Mouse (Mus musculus) layer of hippocampus, adult 9-10 months (tissue): ENCODE results near the gene Magi2.

Experiments
- DNase-seq: peaks from one replicate; pipeline ENCODE4 v3.0.0; 2022; ENCODE audit warnings: low spot score

Gene Magi2

DNA sequence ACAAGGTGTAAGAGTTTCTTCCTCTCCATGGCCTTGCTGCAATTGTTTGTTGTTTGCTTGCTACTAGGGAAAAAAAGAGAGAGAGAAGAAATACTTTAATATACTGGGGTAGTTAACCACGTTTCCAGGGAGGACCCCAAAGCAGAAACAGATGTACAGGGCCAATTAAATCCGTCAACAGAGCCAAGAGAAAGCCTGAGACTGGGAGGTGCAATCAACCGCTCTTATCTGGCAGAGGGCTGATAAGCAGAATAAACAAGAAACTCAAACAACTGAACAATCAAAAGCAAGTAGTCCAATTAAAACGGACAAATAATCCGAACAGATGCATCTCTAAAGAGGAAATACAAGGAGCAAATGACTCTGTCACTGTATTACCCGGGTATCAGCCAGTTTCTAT, 1282.8 kb downstream of the Magi2 start:
- no peak for DNase-seq

DNA sequence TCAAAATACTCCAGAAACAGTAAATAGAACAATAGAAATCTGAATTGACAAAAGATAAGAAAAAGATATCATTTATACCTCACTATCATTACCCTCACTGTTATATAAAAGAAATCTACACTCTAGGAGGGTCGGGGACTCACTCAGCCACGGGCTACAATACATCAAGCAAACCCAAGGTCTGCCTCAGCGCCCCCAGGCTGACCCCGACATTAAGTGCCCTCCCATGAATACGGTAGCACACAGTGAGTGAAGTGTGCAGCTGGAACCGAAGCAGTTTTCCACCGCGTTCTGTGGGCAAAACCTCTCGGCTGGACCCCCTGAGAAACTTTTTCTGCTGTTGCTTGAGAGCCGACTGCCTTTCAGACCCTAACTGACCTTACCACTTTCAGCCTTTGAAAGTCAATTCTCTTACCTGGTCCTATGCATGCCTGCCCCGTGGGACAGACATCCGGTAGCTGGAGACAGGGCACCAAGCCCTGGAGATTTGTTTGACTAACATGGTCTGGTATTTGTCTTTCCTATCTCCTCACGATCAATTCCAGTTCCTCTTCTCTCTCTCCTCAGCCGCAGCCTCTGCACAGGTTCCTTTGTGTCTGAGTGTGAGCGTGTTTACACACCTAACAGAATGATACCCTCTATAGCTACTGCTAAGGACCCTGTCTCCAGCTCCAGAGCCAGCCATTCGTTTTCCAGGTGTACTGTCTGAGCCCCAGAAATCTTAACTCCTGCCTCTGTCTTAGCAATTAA, 1285.7 kb downstream of the Magi2 start:
- DNase-seq = no peak

DNA sequence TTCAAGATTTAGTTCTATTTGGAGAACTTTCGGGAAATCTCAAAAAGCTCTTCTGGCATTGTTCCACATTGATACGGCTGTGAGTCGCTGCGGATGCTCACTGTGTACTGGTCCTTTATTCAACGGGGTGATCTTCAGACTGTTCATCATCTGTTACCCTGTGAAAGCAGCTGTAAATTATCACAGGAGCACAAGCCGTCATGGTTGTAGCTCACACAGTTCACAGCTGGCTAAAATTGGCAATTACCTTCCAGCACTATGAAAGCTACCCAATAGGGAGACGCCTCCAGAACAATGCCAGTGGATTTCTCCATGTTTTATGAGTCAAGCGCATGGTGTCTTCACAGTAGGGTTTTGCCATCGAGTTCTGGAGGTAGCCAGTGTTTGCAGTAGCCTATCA, 1294.8 kb downstream of the Magi2 start:
- no peak for DNase-seq

DNA sequence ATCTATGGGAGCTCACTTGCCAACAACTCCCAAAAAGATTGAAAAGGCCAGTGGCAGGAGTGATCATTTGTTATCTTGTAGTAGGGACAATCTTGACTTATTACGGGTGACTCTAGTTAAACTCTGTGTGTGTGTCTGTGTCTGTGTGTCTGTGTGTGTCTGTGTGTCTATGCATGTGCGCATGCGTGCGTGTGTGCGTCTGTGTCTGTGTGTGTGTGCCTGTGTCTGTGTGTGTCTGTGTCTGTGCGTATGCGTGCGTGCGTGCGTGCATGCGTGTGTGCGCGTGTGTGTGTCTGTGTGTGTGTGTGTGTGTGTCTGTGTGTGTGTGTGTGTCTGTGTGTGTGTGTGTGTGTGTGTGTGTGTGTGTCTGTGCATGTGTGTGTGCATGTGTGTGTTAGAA, 1295.2 kb downstream of the Magi2 start:
- DNase-seq = no peak

DNA sequence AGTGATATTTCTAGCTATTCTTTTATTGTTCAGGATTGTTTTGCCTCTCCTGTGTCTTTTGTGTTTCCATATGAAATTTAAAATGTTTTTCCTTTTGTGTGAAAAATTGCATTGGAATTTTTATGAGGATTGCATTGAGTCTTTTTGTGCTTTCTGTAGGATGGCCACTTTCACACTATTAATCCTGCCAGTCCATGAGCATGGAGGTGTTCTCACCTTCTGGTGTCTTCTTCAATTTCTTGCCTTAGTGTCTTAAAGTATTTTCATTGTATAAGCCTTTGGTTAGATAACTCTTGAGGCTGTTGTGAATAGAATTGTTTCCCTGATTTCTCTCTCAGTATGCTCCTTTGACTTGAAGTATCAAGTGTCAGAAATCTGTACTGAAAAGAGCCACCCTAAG, 1296.9 kb downstream of the Magi2 start:
- no peak for DNase-seq

DNA sequence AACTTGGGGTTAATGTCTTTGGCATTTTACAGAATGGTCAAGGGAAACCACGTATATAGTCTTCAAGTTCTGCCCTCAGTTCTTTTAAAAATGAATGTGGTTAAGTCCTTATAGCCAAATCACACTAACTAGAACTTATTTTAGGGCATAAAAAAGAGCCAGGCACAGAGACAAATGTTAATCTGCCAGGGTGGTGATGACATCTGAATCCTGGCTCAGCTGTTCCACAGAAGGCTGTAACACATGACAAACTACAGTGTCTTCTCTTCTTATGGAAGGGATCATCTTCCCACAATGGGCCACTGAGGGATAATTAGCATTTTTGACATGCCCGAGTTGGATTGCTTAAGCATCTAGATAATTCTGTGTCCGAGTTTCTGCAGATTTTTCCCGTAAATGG, 1299.8 kb downstream of the Magi2 start:
- DNase-seq = peak; percentile 24

DNA sequence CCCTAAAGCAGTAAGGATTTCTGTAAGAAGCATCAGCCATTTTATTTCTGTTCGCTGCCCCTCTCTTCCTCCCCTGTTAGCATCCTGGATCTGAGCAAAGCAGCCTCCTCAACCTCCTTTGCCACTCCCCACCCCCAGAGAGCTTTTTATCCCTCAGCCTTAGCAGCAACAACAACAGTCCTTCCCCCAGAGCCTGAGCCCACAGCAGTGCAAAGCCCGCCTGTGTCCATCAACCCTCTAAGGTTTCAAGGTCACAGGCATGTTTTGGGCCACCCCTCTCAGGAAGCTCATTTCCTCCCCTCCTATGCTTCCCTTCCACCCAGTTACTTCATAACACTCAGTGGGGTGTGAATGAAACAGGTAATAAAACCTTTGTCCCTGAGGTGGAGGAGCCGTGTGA, 1309.7 kb downstream of the Magi2 start:
- no peak for DNase-seq

DNA sequence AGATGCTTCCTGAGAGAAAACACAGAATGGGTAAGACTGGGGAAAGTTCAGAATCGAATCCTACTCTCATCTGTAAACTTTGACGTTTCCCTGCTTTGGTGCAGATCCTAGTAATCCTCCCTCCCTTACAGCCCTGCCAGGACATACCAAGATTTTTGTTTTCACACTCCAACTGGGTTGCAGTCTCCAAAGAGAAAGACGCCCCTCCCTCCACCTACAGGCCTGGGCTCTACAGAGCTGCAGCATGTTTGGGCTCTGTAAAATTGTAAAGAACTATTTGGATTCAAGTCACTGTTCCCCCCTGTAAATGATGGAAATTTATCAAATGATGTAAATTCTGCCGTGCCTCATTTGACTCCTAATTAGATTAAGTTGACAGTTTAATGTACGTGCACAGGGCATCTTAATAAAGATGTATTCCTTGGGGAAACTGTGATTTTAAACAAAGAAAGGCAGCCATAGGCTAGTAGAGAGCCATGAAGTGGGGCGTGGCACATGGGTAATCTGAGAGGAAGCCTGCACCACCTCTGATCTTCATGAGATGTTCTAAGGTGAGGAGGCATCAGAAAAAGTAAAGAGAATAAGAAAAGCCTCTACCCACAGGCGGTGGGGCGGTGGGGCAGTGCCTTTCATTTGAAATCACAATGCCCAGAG, 1310.7 kb downstream of the Magi2 start:
- no peak for DNase-seq

DNA sequence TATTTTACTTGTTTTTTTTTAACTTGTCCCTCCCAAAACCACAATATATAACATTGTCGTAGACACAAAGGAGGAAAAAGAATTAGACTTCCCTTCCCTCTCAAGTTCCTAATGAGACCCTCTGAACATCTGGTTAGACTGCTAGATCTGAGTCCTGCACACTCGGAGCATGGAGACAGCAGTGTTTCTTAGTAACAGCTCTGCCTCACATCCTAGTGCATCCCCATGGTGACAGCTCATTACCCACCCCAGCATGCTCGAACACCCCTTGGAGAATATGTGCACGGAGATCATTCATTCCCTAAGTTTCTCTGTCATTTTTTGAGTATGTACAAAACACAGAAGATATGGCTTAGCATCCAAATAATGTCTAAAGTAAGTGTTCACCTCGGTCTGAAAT, 1317.5 kb downstream of the Magi2 start:
- no peak for DNase-seq

DNA sequence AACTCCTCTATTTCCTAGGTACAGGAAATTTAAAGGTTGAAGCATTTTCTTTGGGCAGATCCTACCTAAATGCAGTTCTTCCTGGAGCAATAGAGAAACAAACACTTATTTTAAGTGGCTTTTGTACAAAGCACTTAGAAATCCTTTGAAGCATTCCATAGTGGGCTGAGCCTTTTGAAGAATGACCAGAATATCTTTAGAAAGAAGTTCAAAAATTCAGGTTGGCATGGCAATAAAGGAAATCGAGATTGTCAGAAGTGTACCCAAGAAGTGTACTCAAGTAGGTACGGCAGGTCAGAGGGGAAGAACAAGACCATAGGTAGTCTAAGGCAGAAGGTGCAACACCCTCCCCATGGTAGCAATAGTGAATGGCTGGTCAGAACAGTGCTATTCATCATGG, 1332.5 kb downstream of the Magi2 start:
- DNase-seq = no peak

DNA sequence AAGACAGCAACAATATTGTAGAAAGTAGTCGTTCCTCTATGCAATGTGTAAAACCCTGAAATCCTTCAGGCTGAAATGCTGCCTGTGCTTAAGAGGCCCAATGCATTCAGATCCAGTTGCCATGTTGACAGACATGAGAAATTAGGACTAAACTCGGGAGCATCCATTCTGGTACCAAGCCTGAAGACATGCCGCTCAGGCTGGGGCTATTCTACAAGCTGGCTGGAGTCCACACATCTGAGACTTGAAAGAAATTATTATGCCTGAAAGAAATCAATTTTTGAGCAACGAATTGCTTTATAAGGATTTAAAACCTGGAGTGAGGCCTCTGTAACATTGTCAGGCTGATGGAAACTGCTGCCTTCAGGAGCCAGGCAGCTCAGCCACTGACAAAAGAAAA, 1333.0 kb downstream of the Magi2 start:
- no peak for DNase-seq

DNA sequence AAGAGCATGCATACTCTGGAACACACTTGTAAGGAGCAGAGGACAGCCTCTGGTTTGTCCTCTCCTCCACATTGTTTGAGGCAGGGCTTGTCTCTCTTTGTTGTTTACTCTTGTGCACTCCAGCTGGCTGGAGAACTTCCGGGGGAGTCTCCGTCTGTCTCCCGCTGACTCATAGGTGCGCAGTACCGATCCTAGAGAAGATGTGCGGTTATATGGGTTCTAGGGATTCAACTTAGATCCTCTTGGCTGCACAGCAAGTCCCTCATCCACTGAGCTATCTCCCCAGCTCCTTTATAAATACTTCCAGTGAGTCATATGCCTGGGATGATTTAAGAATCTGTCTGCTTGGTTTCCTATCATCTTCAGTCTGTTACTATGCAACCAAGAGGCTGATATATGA, 1341.6 kb downstream of the Magi2 start:
- peak; percentile 44 for DNase-seq

DNA sequence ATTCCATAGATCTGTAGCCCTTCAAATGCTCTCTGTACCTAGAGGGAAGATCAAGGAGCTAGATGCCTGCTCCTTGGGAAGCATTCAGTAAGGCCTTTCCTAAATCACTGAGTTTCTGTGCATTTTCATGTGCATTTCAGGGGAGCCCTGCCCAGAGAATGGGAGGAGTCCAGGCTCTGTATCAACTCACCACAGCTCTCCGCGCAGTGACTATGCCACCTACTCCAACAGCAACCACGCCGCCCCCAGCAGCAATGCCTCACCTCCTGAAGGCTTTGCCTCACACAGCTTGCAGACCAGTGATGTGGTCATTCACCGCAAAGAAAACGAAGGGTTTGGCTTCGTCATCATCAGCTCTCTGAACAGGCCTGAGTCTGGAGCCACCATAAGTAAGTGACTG, 1342.1 kb downstream of the Magi2 start:
- no peak for DNase-seq

DNA sequence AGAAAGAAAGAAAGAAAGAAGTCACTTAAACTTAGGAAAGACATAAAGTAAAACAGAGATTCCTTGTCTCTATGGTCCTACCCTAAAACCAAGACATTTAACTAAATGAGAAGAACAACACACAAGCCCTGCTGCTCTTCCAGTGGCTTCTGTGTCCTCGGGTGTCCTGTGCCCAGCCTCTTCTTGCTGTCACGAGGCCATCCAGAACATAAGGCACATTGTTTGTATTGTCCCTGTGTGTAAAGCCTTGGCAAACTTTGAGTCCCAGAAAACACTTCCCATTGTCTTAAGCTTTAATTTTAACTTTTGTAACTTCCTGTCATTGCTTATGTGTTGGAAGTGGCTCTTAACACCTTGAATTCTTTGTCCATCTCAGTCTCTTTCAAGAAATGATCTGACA, 1348.0 kb downstream of the Magi2 start:
- no peak for DNase-seq

DNA sequence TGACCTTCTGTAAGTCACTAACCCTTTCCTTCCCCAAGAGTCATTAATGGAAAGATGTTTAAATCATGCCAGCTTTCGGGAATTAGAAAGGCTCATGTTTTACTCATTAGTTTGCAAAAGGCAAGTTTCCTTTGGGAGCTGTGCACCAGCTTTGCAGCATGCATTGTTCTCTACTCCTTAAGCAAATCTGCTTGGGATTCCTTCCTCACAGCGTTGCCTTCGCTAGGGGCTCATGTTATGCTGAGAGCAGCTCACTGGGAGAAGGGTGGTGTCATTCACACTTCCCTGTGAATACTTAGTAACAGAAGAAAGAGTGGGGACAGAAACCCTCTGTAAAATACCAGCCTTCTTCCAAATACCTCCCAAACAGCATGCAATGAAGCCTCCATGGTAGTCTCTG, 1349.0 kb downstream of the Magi2 start:
- no peak for DNase-seq

DNA sequence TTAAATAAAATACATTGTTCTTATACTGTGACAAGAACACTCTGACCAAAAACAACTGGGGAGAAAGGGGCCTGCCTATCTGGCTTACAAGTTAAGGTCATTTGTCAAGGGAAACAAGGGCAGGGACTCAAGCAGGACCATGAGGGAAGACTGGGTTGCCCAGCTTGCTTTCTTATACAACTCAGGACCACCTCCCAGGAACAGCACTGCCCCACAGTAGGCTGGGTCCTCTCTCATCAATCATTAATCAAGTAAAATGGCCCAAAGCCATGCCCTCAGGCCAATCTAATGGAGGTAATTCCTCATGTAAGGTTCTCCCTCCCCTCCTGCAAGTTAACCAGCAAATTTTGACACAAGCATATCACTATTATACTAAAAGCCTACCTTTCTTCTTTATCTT, 1349.4 kb downstream of the Magi2 start:
- no peak for DNase-seq

DNA sequence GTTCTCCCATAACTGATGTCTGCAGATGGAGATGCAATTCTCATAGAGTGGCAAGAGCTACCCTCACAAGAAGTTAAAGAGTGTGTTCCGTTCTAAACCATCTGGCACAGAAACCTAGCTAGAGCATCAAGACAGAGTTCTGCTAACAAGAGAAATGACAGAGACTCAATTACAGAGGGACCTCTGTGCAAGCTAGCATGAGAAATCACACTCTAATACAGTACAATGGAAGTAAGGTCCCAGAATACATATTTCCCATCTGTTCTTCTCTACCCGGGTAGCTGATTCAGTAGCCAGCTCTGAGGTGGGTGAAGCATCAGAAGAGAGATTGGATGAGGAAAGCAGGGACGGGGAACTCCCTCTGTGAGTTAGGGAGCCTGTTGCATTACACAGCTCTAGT, 1351.8 kb downstream of the Magi2 start:
- peak; percentile 45 for DNase-seq

DNA sequence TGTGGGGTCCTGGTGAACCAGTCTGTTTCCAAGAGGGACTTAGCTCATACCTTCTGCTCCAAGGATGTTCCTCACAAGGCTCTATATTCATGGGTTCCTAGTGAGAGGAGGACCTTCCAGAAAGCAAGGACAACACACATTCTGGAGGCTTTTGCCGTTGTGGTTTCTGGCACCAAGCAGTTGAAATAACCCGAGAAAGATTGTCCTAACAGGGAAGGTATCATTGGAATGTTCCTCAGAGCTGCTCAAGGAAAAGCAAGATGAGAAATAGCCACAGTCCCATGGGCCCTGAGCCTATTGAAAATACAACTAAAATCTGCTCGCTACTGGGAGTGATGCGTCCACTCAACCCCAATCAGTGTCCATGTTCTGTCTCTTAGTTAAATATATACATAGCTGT, 1353.8 kb downstream of the Magi2 start:
- DNase-seq = no peak

DNA sequence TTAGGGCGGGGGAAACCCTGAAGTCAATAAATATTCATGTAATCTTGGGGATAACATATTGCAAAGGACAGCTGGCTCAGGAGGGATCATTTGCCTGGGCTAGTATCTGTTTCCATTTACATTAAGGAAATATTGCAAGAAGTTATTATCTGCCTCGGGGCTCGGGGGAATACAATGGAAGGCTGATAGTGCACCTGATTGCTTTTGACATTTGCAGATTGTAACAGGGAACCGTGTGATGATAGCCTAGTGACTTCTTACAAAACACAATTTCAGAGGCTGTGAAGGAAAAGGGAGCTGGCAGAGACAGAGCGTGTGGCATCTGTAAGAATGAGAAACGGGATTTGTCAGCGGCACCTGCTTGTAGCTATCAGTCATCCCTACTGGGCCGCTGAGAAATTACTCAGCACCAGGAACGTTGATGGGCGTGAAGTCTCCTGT, 1356.2 kb downstream of the Magi2 start:
- DNase-seq = peak; percentile 38

DNA sequence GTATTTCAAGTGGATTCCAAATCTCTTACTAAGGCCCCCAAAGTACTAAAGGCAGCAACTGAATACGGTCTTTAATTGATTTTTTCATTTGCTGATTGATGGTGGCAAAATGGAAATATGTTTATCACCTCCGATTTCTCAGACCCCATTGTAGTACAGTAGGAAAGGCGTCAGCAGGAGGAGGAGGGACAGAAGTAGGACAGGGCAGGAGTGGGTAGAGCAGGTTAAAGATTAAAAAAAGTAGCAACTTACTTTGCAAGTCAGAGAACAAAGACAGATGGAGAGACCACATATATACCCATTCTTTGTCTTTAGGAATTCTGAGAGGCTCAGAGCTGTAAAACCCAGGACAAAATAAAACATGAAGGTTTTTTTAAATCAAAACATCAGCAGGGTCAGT, 1356.8 kb downstream of the Magi2 start:
- no peak for DNase-seq

DNA sequence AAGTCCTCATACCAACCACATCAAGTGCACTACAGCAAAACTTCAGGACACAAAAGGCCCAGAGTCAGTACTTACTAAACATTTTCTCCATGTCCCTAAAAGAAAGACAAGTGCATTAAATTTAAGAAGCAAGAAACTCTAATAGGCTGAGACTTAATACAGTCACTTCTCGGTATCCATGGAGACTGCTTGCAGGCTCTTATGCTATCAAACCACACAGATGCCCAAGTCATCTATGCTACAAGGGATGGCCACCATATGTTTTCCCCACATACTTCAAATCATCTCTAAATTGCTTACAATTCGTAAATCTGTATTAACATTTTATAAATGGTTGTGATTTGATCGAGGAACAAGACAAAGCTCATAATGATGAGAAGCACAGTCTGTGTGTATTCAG, 1357.9 kb downstream of the Magi2 start:
- DNase-seq = no peak

DNA sequence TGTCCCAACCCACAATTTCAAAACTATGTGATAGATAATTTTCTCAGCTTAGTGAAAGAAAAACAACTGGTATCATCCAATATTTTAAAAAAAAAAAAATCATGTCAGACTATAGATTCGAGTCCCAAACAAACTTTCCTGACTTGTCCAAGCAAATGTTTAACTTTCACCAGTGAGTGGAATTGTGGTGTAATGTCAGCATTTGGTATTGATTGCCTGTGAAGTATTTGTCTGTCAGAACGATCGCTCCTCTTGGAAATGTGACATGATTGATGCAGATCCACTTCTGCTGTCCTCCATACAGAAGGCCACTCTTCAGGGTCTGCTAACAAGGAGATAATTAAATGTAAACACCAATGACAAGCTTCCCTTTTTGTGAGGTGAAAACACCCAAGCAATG, 1362.9 kb downstream of the Magi2 start:
- no peak for DNase-seq

DNA sequence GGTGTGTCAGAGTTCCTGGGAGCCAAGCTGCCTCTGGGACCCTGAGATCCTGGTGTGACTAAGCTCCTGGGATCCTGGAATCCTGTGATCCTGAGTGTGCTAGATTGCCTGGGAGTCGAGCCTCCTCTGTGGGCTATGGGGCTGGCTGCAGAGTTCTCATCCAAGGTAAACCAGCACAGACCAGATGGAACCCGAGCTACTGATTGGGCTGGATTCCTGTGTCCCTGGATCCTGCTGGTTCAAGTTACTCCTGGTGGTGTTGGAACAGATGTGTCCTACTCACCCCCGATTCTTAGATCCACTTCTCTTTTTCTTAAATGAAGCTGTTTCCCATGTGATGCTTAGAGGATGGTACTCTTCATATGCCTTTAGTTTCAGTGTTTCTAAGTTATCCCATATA, 1371.4 kb downstream of the Magi2 start:
- DNase-seq = no peak
